Mouse (Mus musculus) C2C12 (cell line): ENCODE measurements at regions not wholly inside any gene's neighbourhood (a gene's known extent, or its start where the extent isn't known, plus 50 kb on each side); places are given as distances from the start of the nearest gene placed in this dataset.

Experiments used
- CEBPB ChIP-seq: IDR thresholded peaks from one replicate; pipeline ENCODE4 v1.6.1; 2011; ENCODE audit warnings: low read depth, mild to moderate bottlenecking, control low read depth, moderate library complexity
- CTCF ChIP-seq: IDR thresholded peaks from one replicate; pipeline ENCODE4 v1.5.1; 2011; ENCODE audit not compliant: control insufficient read depth, insufficient read depth, insufficient read length
- USF1 ChIP-seq: IDR thresholded peaks from one replicate; pipeline ENCODE4 v1.6.1; 2011; ENCODE audit warnings: low read depth, mild to moderate bottlenecking, control low read depth, moderate library complexity

GRCm38 (mm10) chr6:89238871-89239270 is 123.5 kb downstream of the Plxna1 start:
- TF ChIP-seq CTCF (no peak), CEBPB (no peak), USF1 (no peak)
